Mouse (Mus musculus) E14TG2a.4 (cell line): Measurements from ENCODE around the gene Elavl1.

Experiments used
- CTCF ChIP-seq: conservative IDR thresholded peaks from 2 replicates; pipeline ENCODE4 v1.5.1; 2014; ENCODE audit warnings: low read length
- NANOG ChIP-seq: IDR thresholded peaks from 2 replicates; pipeline ENCODE4 v1.6.1; 2014; ENCODE audit warnings: borderline replicate concordance, low read length, mixed read lengths
- POU5F1 ChIP-seq: IDR thresholded peaks from 2 replicates; pipeline ENCODE4 v1.6.1; 2014; ENCODE audit warnings: low read length, borderline replicate concordance

- no peak for TF ChIP-seq CTCF
- TF ChIP-seq POU5F1 = no peak
- TF ChIP-seq NANOG = no peak
Observed at GRCm38 (mm10) chr8:4355455-4355854, 30.2 kb upstream of the Elavl1 start.
